Mouse (Mus musculus) liver (tissue): Measurements from ENCODE around the gene Gm340.

Source experiments
- DNase-seq: peaks from one replicate; pipeline ENCODE4 v3.0.0-alpha.2; 2020; ENCODE audit warnings: mixed read lengths

Gm340 gene

DNA sequence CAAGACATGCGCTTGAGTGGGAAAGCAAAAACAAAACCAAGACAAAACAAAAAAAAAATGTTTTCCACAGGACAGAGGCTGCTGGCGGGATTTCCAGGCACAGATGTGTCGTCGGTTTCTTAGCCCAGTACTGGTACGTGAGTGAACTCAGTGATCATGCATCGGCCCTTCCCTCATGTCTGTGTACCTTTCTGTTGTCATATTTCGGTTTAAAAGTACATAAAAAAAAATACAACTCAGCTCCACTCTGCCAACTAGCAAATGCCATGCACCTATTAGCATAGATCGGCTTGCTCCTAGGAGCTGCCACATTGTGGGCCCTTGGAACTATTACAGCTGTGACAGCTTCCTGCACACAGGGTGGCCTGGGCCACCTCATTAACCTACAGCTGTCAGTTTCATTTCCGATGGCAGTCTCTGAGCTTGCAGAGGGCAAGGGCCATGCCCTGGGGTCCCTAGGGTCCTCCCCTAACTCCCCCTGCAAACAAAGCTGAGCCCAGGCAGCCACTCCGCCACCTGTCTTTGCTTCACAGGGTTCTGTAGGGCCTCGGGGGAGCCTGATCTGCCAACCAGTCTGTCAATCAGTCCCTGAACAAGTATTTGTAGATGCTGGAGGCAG, 33.5 kb downstream of the Gm340 start:
- no peak for DNase-seq

DNA sequence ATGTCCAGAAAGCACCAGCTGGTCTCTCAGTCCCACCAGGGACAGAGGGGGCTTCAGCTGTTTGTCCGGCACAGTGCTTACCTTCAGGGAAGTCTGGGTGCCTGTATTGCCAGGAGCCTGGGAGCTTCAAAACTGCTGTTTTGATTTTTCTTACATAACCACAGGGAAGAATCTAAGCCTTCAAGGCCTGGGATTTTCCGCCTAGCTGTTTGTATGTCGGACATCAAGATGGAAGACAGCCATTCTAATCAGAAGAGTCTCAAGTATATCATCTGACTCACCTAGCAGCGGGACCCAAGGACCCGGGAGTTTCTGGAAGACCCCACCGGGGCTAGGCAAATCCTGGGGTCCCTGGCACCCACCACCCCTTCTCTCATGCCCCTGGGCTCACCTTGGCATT, 34.1 kb downstream of the Gm340 start:
- no peak for DNase-seq

DNA sequence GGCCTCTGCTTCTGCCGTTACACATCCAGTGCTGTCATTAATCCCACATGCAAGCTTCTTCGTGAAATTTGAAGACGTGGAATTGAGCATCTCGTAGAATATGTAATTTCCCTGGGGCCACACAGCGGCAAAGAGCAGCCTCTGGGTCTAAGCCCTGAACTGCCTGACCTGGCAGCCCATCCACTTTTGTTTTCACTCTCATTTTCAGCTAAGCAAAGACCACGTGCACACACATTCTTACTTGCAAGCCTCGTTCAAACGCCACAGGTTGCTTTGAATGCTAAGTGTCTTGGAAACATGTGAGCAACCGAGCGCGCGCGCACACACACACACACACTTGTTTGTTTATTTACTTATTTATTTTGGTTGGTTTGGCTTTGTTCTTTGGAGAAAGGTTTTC, 34.9 kb downstream of the Gm340 start:
- DNase-seq = no peak

DNA sequence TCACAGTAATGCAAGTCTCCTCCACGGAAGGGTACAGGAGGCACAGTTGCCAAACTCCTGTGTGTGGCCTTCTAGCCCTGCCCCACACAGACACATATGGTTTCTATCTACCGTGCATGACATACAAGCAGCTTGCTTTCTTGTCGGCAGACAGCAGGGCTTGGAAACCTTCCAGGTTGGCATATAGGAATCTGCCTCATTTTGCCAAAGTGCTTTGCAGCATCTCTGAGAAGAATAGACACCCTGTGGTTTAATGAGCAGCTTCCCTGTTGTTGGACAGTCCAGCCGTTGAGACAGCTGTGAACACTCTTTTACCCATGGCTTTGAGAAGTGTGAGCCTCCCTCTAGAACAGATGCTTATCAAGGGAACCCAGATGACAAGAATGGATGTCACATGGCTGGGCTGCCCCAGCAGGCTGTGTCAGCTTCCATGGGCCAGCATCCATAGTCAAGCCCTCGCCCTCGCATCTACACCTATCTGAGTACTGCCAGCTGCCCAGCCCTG, 36.0 kb downstream of the Gm340 start:
- no peak for DNase-seq

DNA sequence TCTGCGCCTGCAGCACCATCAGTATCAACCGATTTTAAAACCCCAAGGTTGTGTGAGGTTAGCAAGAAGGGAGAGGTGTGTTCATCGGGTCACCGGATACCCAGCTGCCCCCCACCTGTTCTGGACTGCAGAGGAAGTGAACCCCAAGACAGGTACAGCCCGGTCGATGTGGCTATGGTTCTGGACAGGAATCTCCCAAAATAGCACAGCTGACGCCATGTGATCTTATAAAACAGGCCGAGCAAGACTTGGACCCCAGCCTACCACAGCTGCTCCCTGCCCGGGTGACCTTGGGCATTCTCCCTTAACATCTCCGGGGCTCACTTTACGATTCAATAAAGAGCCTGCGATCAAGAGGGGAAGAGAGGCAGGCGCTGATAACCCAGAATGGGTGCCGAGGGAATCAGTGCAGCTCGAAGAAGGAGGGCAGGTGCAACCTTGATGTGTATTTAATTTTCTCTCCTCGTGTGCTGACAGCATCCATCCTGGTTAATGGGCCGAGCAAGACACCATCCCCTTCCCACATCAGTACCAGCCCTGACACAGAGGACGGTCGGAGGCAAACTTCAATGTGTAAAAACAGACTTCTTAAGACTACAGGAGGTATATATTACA, 36.7 kb downstream of the Gm340 start:
- no peak for DNase-seq

DNA sequence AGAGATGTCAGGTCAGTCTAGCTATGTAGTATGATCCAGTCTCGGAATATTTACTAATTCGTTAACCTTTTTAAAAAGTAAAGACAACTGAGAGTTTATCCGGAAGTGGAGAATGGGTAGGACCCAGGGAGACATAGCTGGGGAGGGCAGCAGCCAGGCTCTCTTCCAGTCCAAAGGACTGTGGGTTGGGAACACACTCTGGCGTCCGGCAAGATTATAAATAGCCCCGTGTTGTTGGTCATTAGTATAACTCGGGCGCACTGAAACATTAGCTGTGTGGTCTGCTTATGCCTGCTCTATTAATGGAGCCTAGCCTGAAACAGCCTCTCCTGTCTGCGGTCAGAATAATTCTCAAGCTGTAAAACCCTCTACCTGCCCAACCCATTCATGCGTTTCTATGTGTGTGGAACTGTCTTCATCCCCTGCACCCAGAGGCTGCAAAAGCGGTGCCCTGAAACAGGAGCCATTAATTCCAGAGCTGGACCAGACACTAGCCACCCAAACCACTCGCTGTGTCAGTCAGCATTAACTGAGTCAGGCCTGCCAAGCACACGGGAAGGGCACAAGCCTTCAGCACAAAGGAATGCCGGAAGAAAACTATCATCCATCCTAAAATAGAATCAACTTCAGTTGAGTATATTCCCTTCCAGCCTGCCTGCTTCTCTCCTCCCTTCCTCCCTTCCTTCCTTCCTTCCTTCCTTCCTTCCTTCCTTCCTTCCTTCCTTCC, 38.4 kb downstream of the Gm340 start:
- DNase-seq = no peak

DNA sequence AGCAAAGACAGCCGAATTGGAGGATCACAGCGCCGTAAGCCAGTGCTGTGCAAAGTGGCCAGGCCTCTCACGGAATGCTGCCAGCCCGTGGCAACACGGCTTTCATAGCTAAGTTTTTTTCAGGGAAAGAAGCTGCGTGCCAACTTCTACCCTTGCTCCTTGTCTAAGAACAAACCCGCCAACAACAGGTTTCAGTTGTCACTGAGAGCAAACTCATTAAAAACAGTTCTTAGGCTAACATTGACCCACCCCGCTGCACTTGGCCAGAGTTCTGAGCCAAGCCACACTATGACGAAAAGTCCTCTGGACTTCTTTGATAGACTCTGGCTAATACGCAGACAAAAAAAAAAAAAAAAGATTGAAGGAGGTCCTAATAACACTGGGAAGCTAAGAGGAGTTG, 46.8 kb downstream of the Gm340 start:
- no peak for DNase-seq

DNA sequence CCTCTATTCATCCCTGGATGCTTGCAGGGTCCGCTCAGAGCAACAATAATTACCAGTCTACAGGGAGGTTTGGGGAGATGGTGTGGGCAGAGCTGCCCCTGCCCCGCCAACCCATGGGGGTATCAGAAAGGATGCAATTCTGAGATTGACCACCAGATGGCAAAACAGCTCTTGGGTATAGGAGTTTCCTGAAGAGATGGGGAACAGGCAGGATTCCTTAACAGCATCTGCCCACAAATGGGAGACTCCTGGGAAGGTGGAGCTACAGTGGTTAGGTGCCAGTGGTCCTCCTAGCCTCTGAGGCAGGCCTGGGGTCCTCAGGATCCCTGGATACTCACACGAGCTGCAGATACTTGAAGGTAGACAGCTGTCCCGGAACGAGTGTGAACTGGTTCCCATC, 47.4 kb downstream of the Gm340 start:
- no peak for DNase-seq

DNA sequence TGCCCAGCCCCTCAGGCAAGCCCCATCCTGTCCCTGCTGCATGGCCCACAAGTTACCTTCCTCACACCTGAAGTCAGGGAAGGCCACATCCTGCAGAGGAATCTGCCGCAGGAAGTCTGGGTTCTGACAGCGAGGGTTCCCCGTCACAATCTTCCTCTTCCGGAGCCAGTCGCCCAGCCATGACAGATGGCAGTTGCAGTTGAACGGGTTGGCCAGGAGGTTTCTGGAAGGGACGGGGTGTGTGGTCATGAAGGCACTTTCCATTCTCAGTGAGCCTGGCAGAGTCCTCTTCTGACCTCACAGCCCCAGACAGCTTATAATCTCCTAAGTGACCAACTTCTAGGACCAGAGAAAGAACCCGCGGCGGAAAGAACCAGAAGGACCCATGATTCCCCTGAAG, 51.9 kb downstream of the Gm340 start:
- no peak for DNase-seq

DNA sequence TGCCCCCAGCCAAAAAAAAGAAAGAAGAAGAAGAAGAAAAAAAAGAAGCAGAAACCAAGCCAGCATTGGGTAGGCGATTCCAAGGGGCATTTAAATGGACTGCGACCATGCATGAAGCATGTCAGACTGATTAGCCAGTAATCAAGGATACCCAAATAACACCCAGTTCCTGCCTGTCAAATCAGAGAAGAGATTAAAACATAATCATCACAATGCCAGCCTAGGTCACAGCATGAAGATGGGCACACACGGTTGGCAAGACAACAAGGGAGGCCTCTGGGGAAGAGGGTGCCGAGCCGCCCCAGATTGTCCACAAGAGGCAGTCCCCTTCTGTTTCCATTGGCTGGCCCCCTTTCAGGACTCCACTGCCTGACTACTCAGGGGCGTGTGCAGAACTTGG, 52.8 kb downstream of the Gm340 start:
- DNase-seq = no peak
